Mouse (Mus musculus): ENCODE results near the gene Olfr159. TPM values are rescaled to one million over a fixed set of nuclear protein-coding genes. Genes with fewer than 3 reads are reported as not detected.

The Olfr159 gene
- not detected in 2 replicates for polyA plus RNA-seq (2012; rRNA removed; ENCODE audit: low replicate concordance)

GRCm38 (mm10) chr4:43770909-43771308 is at the start of gene Olfr159:
Gene Olfr159 (minus strand): TSS chr4:43771009.

GRCm38 (mm10) chr4:43729794-43730550 is 40.8 kb downstream of the Olfr159 start, which contains the start of gene Spaar:
Gene Spaar (plus strand): TSS chr4:43730034.

DNA sequence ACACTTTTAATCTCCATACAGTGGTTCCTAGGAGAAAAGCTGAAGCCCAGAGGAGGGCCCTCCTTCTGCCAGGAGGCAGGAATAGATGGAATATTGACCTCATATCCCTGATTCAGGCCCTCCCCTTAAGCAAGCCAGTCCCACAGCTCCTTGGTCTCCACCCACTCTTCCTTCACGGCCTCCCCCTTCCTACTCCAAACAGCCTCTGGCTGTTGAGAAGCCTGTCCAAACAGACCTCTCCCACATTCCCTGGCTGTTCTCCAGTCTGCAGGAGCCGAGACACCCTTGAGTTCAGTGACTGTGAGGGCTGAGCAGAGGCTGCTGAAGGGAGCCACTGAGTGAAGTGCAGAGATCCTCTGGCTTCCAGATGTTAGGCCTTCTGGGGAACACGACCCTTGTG is 43.8 kb downstream of the Olfr159 start, which contains the start of gene Hrct1:
TSS of gene Hrct1 (plus strand) at position 194 of the 400 bp plus-strand sequence.

Other genes starting within 250 kb of the Olfr159 start
- gene Tpm2, start 247.2 kb downstream of the Olfr159 start, polyA plus RNA-seq (2012; rRNA removed; ENCODE audit: low replicate concordance): 26.4 and 45.4 TPM in 2 replicates
- 123 and 169 TPM in 2 replicates for gene Creb3, start 208.7 kb downstream of the Olfr159 start, polyA plus RNA-seq (2012; rRNA removed; ENCODE audit: low replicate concordance)
- 45.3 and 46.9 TPM in 2 replicates for gene Tln1, start 208.3 kb downstream of the Olfr159 start, polyA plus RNA-seq (2012; rRNA removed; ENCODE audit: low replicate concordance)
- 27.0 and 43.1 TPM in 2 replicates for gene Rgp1, start 192.3 kb downstream of the Olfr159 start, polyA plus RNA-seq (2012; rRNA removed; ENCODE audit: low replicate concordance)
- gene Gba2, start 192.1 kb downstream of the Olfr159 start, polyA plus RNA-seq (2012; rRNA removed; ENCODE audit: low replicate concordance): 6.5 and 8.3 TPM in 2 replicates
- 0.26 TPM in 1 of 2 replicates, not detected in the other for gene Msmp, start 186.5 kb downstream of the Olfr159 start, polyA plus RNA-seq (2012; rRNA removed; ENCODE audit: low replicate concordance)
- gene Npr2, start 139.1 kb downstream of the Olfr159 start, polyA plus RNA-seq (2012; rRNA removed; ENCODE audit: low replicate concordance): 4.7 and 10.2 TPM in 2 replicates
- gene Spag8, start 117.4 kb downstream of the Olfr159 start, polyA plus RNA-seq (2012; rRNA removed; ENCODE audit: low replicate concordance): 0.52 and 0.68 TPM in 2 replicates
- gene Hint2, start 114.5 kb downstream of the Olfr159 start, polyA plus RNA-seq (2012; rRNA removed; ENCODE audit: low replicate concordance): 62.8 and 89.1 TPM in 2 replicates
- 4.5 and 6.5 TPM in 2 replicates for gene Tmem8b, start 102.0 kb downstream of the Olfr159 start, polyA plus RNA-seq (2012; rRNA removed; ENCODE audit: low replicate concordance)
- gene Fam221b, start 101.9 kb downstream of the Olfr159 start, polyA plus RNA-seq (2012; rRNA removed; ENCODE audit: low replicate concordance): not detected in 2 replicates
- gene Olfr70, start 70.2 kb downstream of the Olfr159 start, polyA plus RNA-seq (2012; rRNA removed; ENCODE audit: low replicate concordance): not detected in 2 replicates
- gene Olfr71, start 60.8 kb downstream of the Olfr159 start, polyA plus RNA-seq (2012; rRNA removed; ENCODE audit: low replicate concordance): not detected in 2 replicates
- 2.7 and 2.8 TPM in 2 replicates for gene Hrct1, start 43.8 kb downstream of the Olfr159 start, polyA plus RNA-seq (2012; rRNA removed; ENCODE audit: low replicate concordance)
- 0.65 and 0.94 TPM in 2 replicates for gene Spaar, start 41.0 kb downstream of the Olfr159 start, polyA plus RNA-seq (2012; rRNA removed; ENCODE audit: low replicate concordance)
- not detected in 2 replicates for gene Olfr156, start 52.9 kb upstream of the Olfr159 start, polyA plus RNA-seq (2012; rRNA removed; ENCODE audit: low replicate concordance)
- gene Olfr157, start 69.2 kb upstream of the Olfr159 start, polyA plus RNA-seq (2012; rRNA removed; ENCODE audit: low replicate concordance): not detected in 2 replicates
- gene Olfr155, start 80.6 kb upstream of the Olfr159 start, polyA plus RNA-seq (2012; rRNA removed; ENCODE audit: low replicate concordance): not detected in 2 replicates
- gene Reck, start 104.5 kb upstream of the Olfr159 start, polyA plus RNA-seq (2012; rRNA removed; ENCODE audit: low replicate concordance): 1.3 and 3.3 TPM in 2 replicates
- 5.0 and 8.8 TPM in 2 replicates for gene Glipr2, start 186.4 kb upstream of the Olfr159 start, polyA plus RNA-seq (2012; rRNA removed; ENCODE audit: low replicate concordance)
- 0.20 TPM in 1 of 2 replicates, not detected in the other for gene Ccin, start 212.5 kb upstream of the Olfr159 start, polyA plus RNA-seq (2012; rRNA removed; ENCODE audit: low replicate concordance)
- 140 and 283 TPM in 2 replicates for gene Clta, start 233.4 kb upstream of the Olfr159 start, polyA plus RNA-seq (2012; rRNA removed; ENCODE audit: low replicate concordance)